Mouse (Mus musculus) neural tube, embryonic 14.5 days (tissue): ENCODE results near the gene Rfx6. TPM values are rescaled to one million over a fixed set of nuclear protein-coding genes. Genes with fewer than 3 reads are reported as not detected.

Experiments used
- ATAC-seq: fragments of 200-750 bp; cut with Nextera tagmentation; 2 replicates; pipeline ENCODE4 v1.8.0; 2017; ENCODE audit warnings: low read depth, mild to moderate bottlenecking, moderate TSS enrichment, moderate library complexity
- H3K27ac ChIP-seq: fragments of 300-500 bp; sonication (generic); 2 replicates; pipeline ENCODE4 v1.5.1; 2014; ENCODE audit warnings: low read depth, mild to moderate bottlenecking, control low read depth, low read length, moderate library complexity, mixed read lengths
- H3K27me3 ChIP-seq: fragments of 300-500 bp; sonication (generic); 2 replicates; pipeline ENCODE4 v1.6.1; 2014; ENCODE audit warnings: low read length; ENCODE audit not compliant: control insufficient read depth, insufficient read depth
- H3K36me3 ChIP-seq: fragments of 300-500 bp; sonication (generic); 2 replicates; pipeline ENCODE4 v1.6.1; 2014; ENCODE audit warnings: low read length, mixed read lengths; ENCODE audit not compliant: control insufficient read depth, insufficient read depth
- H3K4me1 ChIP-seq: fragments of 300-500 bp; sonication (generic); 2 replicates; pipeline ENCODE4 v1.6.1; 2014; ENCODE audit warnings: low read length; ENCODE audit not compliant: control insufficient read depth, insufficient read depth
- H3K4me2 ChIP-seq: fragments of 300-500 bp; sonication (generic); 2 replicates; pipeline ENCODE4 v1.6.1; 2014; ENCODE audit warnings: mild to moderate bottlenecking, low read depth, low read length, control low read depth
- H3K4me3 ChIP-seq: fragments of 300-500 bp; sonication (generic); 2 replicates; pipeline ENCODE4 v1.5.1; 2014; ENCODE audit warnings: low read depth, low read length, control low read depth, mixed read lengths
- H3K9ac ChIP-seq: fragments of 300-500 bp; sonication (generic); replicated peaks from 2 replicates; pipeline ENCODE4 v1.6.1; 2014; ENCODE audit warnings: low read depth, mild to moderate bottlenecking, control low read depth, low read length, mixed read lengths
- H3K9me3 ChIP-seq: fragments of 300-500 bp; sonication (generic); 2 replicates; pipeline ENCODE4 v1.6.1; 2016; ENCODE audit warnings: low read length; ENCODE audit not compliant: control insufficient read depth
- WGBS: fragments of 180-500 bp; shearing (Covaris S2); extraction: QIAGEN DNeasy Blood & Tissue Kit; methylation state at CpG from one replicate; pipeline ENCODE4 v1.1.7; 2014; 5-methylcytosine and 5-hydroxymethylcytosine counted together
- polyA plus RNA-seq: library from polyadenylated mRNA; unstranded; fragments of >200 nt; fragmentation: Nextera tagmentation; extraction: Ambion mirVana; gene quantifications from 2 replicates; pipeline ENCODE4 v1.2.1, GENCODE M21; 2014

Gene Rfx6
- polyA plus RNA-seq: 0.73 TPM in 1 of 2 replicates, not detected in the other

DNA sequence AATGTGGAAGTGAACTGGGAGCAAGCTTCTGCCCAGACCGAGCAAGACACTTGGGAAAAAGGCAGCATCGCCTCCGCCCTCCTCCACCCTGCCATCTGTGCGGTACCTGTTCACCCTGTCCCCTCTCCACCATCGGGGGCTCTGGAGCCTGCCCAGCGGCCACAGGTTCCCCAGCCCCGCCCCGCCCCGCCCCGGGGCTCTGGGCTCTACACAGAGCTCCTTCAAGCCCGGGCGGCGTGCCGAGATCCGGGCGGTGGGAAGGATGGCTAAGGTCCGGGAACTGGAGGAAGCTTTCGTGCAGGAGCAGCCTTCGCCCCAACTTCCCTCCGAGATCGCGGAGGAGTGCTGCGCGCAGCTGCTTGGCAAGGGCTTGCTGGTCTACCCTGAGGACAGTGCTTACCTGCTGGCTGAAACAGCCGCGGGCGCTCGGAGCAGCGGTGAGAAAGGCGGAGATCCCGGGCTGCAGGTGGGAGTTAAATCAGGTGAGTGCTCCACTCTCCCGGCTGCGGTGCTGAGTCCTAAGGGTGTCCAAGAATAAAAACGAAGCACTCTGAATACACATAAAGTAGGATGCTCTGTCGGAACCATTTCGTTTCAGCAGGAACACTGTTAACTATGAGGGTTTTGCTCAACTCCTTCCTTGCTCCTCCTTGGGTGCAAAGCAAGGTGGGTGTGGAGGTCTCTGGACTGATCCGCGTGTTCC, at the start of gene Rfx6:
Gene Rfx6 (plus strand): TSS at position 209 of the 703 bp plus-strand sequence.
- peak; percentile 90 for ATAC-seq
- H3K9ac ChIP-seq: peak within 1 kb of the TSS; percentile 43
- H3K4me2 ChIP-seq: peak within 1 kb of the TSS; percentile 91
- peak within 1 kb of the TSS; percentile 42 for H3K4me3 ChIP-seq
- no peaks in the 10 kb centered on the region for H3K9me3 ChIP-seq
- under 1% methylated on average over 38 of the region's 38 CpGs for WGBS
- H3K27ac ChIP-seq: no peak within 1 kb of the TSS
- H3K27me3 ChIP-seq: peaks cover 15% of the 10 kb centered on the region
- H3K4me1 ChIP-seq: no peaks in the 10 kb centered on the region
- no peaks in the 10 kb centered on the region for H3K36me3 ChIP-seq

DNA sequence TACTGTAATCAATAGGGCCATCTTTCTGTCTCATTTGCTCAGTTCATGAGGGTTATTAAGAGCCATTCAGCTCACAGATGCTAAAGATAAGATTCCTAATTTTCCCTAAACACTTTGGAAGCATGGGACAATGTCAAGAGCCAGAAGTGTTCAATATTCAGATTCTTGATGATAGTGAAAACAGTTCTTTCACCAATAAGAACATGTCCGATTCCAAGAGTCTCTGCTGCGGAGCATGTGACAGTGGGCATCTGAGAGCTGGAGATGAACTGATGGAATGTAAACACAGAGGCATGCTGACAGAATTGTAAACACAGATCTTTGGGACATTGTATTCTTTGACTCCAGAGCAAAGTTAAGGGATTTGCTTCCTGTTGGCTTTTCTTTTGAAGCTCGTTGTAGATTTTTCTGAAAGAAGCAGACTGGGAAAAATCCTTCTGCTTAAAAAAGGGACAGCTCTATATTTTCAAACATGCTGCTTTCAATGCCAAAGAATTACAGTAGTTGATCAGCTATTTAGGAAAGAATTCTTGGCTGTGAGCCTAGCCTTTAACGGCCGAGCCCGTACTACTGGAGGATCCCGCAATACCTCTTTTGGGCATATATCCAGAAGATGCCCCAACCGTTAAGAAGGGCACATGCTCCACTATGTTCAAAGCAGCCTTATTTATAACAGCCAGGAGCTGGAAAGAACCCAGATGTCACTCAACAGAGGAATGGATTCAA, 46.0 kb upstream of the Rfx6 start, which contains the start of gene Gprc6a:
Gene Gprc6a (minus strand): TSS at position 51 of the 726 bp plus-strand sequence.
- 70% methylated on average over 8 of the region's 8 CpGs for WGBS
- ATAC-seq: no peak
- Histone ChIP-seq H3K36me3 (no peaks in the 10 kb centered on the region), H3K9ac (no peak within 1 kb of the TSS), H3K4me3 (no peak within 1 kb of the TSS), H3K9me3 (no peaks in the 10 kb centered on the region), H3K4me2 (no peak within 1 kb of the TSS), H3K27ac (no peak within 1 kb of the TSS), H3K27me3 (no peaks in the 10 kb centered on the region), H3K4me1 (no peaks in the 10 kb centered on the region)

DNA sequence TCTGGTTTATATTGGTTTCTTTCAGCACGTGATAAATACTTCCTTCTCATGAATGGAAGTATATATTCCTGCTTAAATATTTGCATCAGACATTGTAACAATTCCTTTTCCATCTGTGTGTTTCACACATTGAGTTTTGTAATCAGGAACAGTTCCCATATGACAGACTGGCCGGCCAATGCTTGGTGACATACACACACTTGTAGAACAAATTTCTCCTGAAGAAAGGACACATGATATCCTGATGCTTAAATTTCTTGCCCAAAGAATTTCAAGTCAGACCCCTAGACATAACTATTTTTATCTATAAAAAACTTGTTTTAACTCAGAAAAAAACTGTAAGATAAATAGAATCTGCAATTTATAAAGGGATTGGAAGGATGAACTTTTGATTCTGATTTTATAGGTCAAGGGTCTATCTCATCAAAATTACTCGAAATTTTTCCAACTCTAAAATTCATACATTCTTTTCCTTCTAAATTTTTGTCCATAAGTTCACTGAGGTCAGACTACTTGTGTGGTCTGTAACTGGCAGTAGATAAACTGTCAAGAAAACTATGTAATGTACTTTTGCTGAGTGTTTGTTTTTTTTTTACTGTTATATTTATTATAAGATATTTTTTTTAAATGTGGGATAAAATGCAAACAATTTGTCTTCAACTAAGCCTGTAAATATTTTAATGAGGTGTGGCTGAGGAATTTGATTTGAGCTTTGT, 27.9 kb upstream of the Rfx6 start:
- no peak overlapping the region for H3K9ac ChIP-seq
- no peaks in the 10 kb centered on the region for H3K27me3 ChIP-seq
- no peaks in the 10 kb centered on the region for H3K9me3 ChIP-seq
- no peak overlapping the region for H3K4me2 ChIP-seq
- no peaks in the 10 kb centered on the region for H3K36me3 ChIP-seq
- no peak overlapping the region for H3K27ac ChIP-seq
- no peaks in the 10 kb centered on the region for H3K4me1 ChIP-seq
- ATAC-seq: no peak
- H3K4me3 ChIP-seq: no peak overlapping the region
- WGBS: 72% methylated on average over 3 of the region's 3 CpGs

DNA sequence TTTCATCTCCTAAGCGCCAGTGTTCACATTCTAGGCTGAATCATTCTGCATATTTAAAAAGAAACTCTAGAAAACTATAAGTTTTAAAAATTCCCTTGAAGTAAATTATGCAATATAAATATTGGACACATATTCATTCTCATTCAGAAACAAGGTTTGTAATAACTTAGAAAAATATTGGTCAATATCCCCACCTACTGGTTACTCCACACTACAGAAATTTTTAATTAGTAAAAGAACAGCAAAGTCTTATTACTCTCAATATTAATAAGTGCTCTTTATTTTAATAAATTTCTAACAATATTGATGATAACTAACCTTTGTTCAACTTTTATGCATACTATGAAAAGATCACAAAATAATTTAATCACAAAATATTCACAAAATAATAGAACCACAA, 20.2 kb upstream of the Rfx6 start:
- Histone ChIP-seq H3K4me3 (no peak overlapping the region), H3K9ac (no peak overlapping the region), H3K36me3 (no peaks in the 10 kb centered on the region), H3K27me3 (no peaks in the 10 kb centered on the region), H3K4me2 (no peak overlapping the region), H3K4me1 (no peaks in the 10 kb centered on the region), H3K27ac (no peak overlapping the region), H3K9me3 (no peaks in the 10 kb centered on the region)
- WGBS: 63% methylated on average over 1 of the region's 1 CpGs
- ATAC-seq: no peak

DNA sequence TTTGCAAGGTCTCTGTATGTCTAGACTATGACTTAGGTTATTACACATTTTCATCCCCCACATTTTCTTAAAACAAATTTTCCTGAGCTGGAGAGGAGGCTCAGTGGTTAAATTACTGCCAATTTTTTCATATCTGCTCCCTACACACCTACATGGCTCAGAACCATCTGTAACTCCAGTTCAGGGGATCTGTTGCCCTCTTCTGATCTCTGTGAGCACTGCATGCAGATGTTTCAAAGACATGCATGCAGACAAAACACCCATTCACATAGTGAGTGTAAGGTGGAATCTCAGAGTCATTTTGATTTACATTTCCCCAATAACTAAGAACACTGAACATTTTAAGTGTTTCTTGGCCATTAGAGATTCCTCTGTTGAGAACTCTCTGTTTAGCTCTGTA, 8.2 kb upstream of the Rfx6 start:
- Histone ChIP-seq H3K27ac (no peak overlapping the region), H3K4me2 (no peak overlapping the region), H3K4me1 (no peaks in the 10 kb centered on the region), H3K36me3 (no peaks in the 10 kb centered on the region), H3K9me3 (no peaks in the 10 kb centered on the region), H3K4me3 (no peak overlapping the region), H3K9ac (no peak overlapping the region), H3K27me3 (no peaks in the 10 kb centered on the region)
- no peak for ATAC-seq

DNA sequence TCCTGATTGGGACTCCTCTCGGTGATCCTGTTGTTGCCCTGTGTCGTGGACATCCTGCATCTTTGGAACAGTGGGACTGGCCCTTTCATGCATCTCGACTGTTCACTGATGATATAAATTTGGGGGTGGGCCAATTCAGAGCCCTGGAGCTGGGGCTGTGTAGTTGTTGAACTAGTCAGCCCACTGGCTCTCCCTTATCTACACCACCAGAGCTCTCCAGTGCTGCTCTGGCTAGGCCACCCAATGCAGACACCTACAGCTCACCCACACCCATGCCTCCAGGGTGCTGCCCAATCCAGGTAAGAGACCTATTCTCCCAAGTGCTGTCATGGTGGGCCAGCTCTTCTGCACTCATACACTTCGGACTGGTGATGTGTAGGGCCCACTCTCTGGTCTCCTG, 6.0 kb upstream of the Rfx6 start:
- no peaks in the 10 kb centered on the region for H3K36me3 ChIP-seq
- no peaks in the 10 kb centered on the region for H3K9me3 ChIP-seq
- H3K4me3 ChIP-seq: no peak overlapping the region
- H3K4me2 ChIP-seq: no peak overlapping the region
- H3K9ac ChIP-seq: no peak overlapping the region
- 0 out of 2 replicates have a peak, but pooled peaks cover 2% of the 10 kb centered on the region for H3K27me3 ChIP-seq
- no peaks in the 10 kb centered on the region for H3K4me1 ChIP-seq
- H3K27ac ChIP-seq: no peak overlapping the region
- 88% methylated on average over 4 of the region's 4 CpGs for WGBS
- ATAC-seq: no peak

DNA sequence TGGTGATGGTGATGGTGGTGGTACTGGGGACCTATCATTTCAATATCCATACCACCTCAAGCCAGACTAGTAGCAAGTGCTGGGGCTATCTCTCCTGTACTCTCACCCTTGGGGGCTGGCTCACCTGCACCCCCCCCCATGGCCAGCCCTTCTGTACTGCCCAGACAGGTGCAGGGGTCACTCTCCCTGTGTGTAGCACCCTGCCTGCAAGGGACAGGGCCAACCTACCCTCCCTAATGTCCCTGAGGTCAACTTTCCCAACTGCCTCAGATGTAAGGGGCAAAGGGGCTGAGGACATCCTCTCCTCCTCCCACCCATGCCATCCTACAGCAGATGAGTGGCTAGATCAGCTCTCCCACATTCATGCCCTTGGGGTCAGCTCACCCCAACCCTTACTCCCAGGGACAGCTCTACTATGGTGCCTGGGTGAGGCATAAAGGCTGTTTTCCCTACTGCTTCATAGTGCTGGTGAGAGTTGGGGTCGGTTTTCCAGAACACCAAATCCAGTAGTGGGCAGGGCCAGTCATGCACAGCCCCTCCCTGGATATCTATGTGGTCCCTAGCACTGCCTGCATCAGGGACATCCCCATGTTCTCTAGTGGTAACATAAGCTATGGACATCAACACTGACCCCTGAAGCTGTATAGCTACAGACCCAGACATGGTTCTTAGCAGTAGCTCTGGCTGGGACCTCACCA, 5.3 kb upstream of the Rfx6 start:
- Histone ChIP-seq H3K9ac (no peak overlapping the region), H3K27me3 (peaks cover 6% of the 10 kb centered on the region; the same call in 1 of the 2 replicates), H3K9me3 (no peaks in the 10 kb centered on the region), H3K4me1 (no peaks in the 10 kb centered on the region), H3K4me2 (no peak overlapping the region), H3K4me3 (no peak overlapping the region), H3K27ac (no peak overlapping the region), H3K36me3 (no peaks in the 10 kb centered on the region)
- WGBS: 71% methylated on average over 1 of the region's 1 CpGs
- no peak; the same call in 1 of the 2 replicates for ATAC-seq

DNA sequence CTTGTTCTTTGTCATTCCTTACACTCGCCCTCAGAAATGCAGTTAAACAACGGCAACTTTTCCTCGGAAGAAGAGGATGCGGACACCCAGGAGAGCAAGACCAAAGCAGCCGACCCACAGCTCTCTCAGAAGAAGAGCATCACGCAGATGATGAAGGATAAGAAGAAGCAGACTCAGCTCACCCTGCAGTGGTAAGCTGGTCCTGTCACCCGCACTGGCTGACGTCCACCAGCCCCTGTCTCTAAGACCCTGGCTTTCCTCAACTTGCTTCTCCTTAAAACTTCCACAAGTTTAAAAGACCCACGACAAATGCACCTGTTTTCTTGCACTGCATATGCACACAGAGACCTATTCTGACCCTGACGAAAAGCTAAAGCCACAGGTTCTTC, 689 bp downstream of the Rfx6 start:
- peak; percentile 29; the same call in 1 of the 2 replicates for ATAC-seq
- no peak overlapping the region; the same call in 1 of the 2 replicates for H3K9ac ChIP-seq
- WGBS: 8% methylated on average over 10 of the region's 10 CpGs
- H3K9me3 ChIP-seq: no peaks in the 10 kb centered on the region
- peak overlapping the region; percentile 91 for H3K4me2 ChIP-seq
- H3K4me3 ChIP-seq: peak overlapping the region; percentile 42
- H3K4me1 ChIP-seq: no peaks in the 10 kb centered on the region
- H3K27ac ChIP-seq: no peak overlapping the region
- H3K36me3 ChIP-seq: no peaks in the 10 kb centered on the region
- peaks cover 15% of the 10 kb centered on the region for H3K27me3 ChIP-seq
